Mouse (Mus musculus) cortical plate, adult 2 months (tissue): ENCODE results near the gene Ffar4.

Experiments
- CTCF ChIP-seq: fragments of 200-500 bp; IDR thresholded peaks from 2 replicates; pipeline ENCODE4 v1.5.1; 2011; ENCODE audit warnings: mild to moderate bottlenecking, control low read depth, low read length; ENCODE audit not compliant: insufficient read depth; ENCODE audit errors: extremely low read depth
- POLR2A ChIP-seq: fragments of 200-500 bp; IDR thresholded peaks from 2 replicates; pipeline ENCODE4 v1.6.1; 2011; ENCODE audit warnings: mild to moderate bottlenecking, low read length, control low read depth; ENCODE audit not compliant: insufficient read depth; ENCODE audit errors: extremely low read depth

GRCm38 (mm10) chr19:38056931-38057330, 39.9 kb upstream of the Ffar4 start:
- TF ChIP-seq POLR2A (no peak), CTCF (no peak)
